Mouse (Mus musculus) CH12.LX (cell line): ENCODE data around the gene Map2k4. TPM values are rescaled to one million over a fixed set of nuclear protein-coding genes. Genes with fewer than 3 reads are reported as not detected.

Experiments
- DNase-seq: peaks from one replicate; pipeline ENCODE4 v3.0.0-alpha.2; 2013; ENCODE audit errors: extremely low read depth
- H3K27ac ChIP-seq: 2 replicates; pipeline ENCODE4 v1.5.1; 2012; ENCODE audit warnings: low read depth, mild to moderate bottlenecking, control low read depth, moderate library complexity; ENCODE audit not compliant: insufficient read depth
- H3K27me3 ChIP-seq: replicated peaks from 2 replicates; pipeline ENCODE3; 2012; ENCODE audit warnings: inconsistent platforms
- H3K36me3 ChIP-seq, 2 experiments: replicated peaks in 1 of 2; 2 replicates each; pipeline versions ENCODE3 to v1.6.1; 2012; ENCODE audit warnings: inconsistent platforms in 1 of 2, low read length in 1 of 2, mild to moderate bottlenecking in 1 of 2, mixed read lengths in 1 of 2, moderate library complexity in 1 of 2; ENCODE audit not compliant: control insufficient read depth in 1 of 2, insufficient read depth in 1 of 2
- H3K4me1 ChIP-seq, 2 experiments: 2 replicates each; pipeline ENCODE4 v1.6.1; 2012; ENCODE audit warnings: inconsistent platforms in 1 of 2, moderate library complexity in 1 of 2; ENCODE audit not compliant: insufficient read depth in 2 of 2, control insufficient read depth in 1 of 2
- H3K4me2 ChIP-seq: 2 replicates; pipeline ENCODE4 v1.6.1; 2012; ENCODE audit warnings: low read depth, mild to moderate bottlenecking, control low read depth; ENCODE audit not compliant: poor library complexity, insufficient read depth, severe bottlenecking
- H3K4me3 ChIP-seq, 3 experiments: fragments of 150-350 bp in 1 of 3; sonication (generic) in 1 of 3; replicated peaks in 1 of 3; 2 replicates each; pipeline versions ENCODE3 to v1.5.1; 2011 to 2012; ENCODE audit warnings: low read depth in 2 of 3, low read length in 2 of 3, mild to moderate bottlenecking in 2 of 3, moderate library complexity in 2 of 3, control low read depth in 1 of 3, improper control_type of control experiment in 1 of 3, inconsistent platforms in 1 of 3, mixed read lengths in 1 of 3; ENCODE audit not compliant: poor library complexity in 1 of 3
- H3K79me2 ChIP-seq: replicated peaks from 2 replicates; pipeline ENCODE4 v1.6.1; 2012; ENCODE audit warnings: mild to moderate bottlenecking, moderate library complexity; ENCODE audit not compliant: control insufficient read depth, poor library complexity, insufficient read depth, severe bottlenecking; ENCODE audit errors: extremely low read depth
- H3K9ac ChIP-seq: 2 replicates; pipeline ENCODE4 v1.6.1; 2012; ENCODE audit warnings: low read depth, mild to moderate bottlenecking, control low read depth, moderate library complexity; ENCODE audit not compliant: insufficient read depth
- H3K9me3 ChIP-seq: replicated peaks from 2 replicates; pipeline ENCODE3; 2012; ENCODE audit warnings: low read length, inconsistent platforms, mixed read lengths
- BHLHE40 ChIP-seq: IDR thresholded peaks from 2 replicates; pipeline ENCODE4 v1.6.1; 2011; ENCODE audit warnings: mild to moderate bottlenecking, low read depth, low read length, improper control_type of control experiment
- CTCF ChIP-seq, 2 experiments: IDR thresholded peaks in 1 of 2; conservative IDR thresholded peaks in 1 of 2; 2 replicates each; pipeline ENCODE4 v1.5.1; 2011 to 2012; ENCODE audit warnings: low read depth in 2 of 2, low read length in 2 of 2, improper control_type of control experiment in 1 of 2, inconsistent platforms in 1 of 2, mild to moderate bottlenecking in 1 of 2, moderate library complexity in 1 of 2
- ELF1 ChIP-seq: IDR thresholded peaks from 2 replicates; pipeline ENCODE4 v1.6.1; 2014; ENCODE audit warnings: low read depth, mild to moderate bottlenecking, inconsistent platforms, low read length, improper control_type of control experiment
- GABPA ChIP-seq: IDR thresholded peaks from 2 replicates; pipeline ENCODE4 v1.6.1; 2012; ENCODE audit warnings: low read depth, low read length, improper control_type of control experiment, inconsistent platforms; ENCODE audit not compliant: insufficient replicate concordance
- HCFC1 ChIP-seq: IDR thresholded peaks from 2 replicates; pipeline ENCODE4 v1.6.1; 2012; ENCODE audit warnings: low read depth, mild to moderate bottlenecking, inconsistent platforms, low read length, improper control_type of control experiment
- JUN ChIP-seq: IDR thresholded peaks from 2 replicates; pipeline ENCODE4 v1.6.1; 2011; ENCODE audit warnings: low read depth, mild to moderate bottlenecking, low read length, improper control_type of control experiment, moderate library complexity; ENCODE audit not compliant: insufficient read depth
- JUND ChIP-seq: conservative IDR thresholded peaks from 2 replicates; pipeline ENCODE4 v1.6.1; 2011; ENCODE audit warnings: low read depth, low read length, improper control_type of control experiment
- KAT2A ChIP-seq: IDR thresholded peaks from 2 replicates; pipeline ENCODE4 v1.6.1; 2012; ENCODE audit warnings: low read length, improper control_type of control experiment, inconsistent platforms; ENCODE audit not compliant: insufficient replicate concordance
- MAFK ChIP-seq: IDR thresholded peaks from 2 replicates; pipeline ENCODE4 v1.6.1; 2011; ENCODE audit warnings: low read length, improper control_type of control experiment; ENCODE audit not compliant: insufficient replicate concordance
- MAZ ChIP-seq: IDR thresholded peaks from 2 replicates; pipeline ENCODE4 v1.6.1; 2012; ENCODE audit warnings: low read depth, mild to moderate bottlenecking, inconsistent platforms, low read length, improper control_type of control experiment, moderate library complexity
- MEF2A ChIP-seq: IDR thresholded peaks from 2 replicates; pipeline ENCODE4 v1.6.1; 2014; ENCODE audit warnings: low read depth, mild to moderate bottlenecking, inconsistent platforms, low read length, improper control_type of control experiment, borderline replicate concordance
- MXI1 ChIP-seq: IDR thresholded peaks from 2 replicates; pipeline ENCODE4 v1.6.1; 2011; ENCODE audit warnings: mild to moderate bottlenecking, low read depth, low read length, improper control_type of control experiment
- PAX5 ChIP-seq: IDR thresholded peaks from 2 replicates; pipeline ENCODE4 v1.6.1; 2012; ENCODE audit warnings: low read length, inconsistent platforms, mixed read lengths
- POLR2A ChIP-seq: IDR thresholded peaks from 2 replicates; pipeline ENCODE4 v1.6.1; 2011; ENCODE audit warnings: low read depth, mild to moderate bottlenecking, improper control_type of control experiment, low read length
- POLR2AphosphoS2 ChIP-seq: IDR thresholded peaks from 2 replicates; pipeline ENCODE4 v1.6.1; 2011; ENCODE audit warnings: low read depth, low read length, improper control_type of control experiment
- RAD21 ChIP-seq: IDR thresholded peaks from 2 replicates; pipeline ENCODE4 v1.6.1; 2011; ENCODE audit warnings: low read depth, mild to moderate bottlenecking, low read length, improper control_type of control experiment, moderate library complexity
- RCOR1 ChIP-seq: conservative IDR thresholded peaks from 2 replicates; pipeline ENCODE4 v1.6.1; 2012; ENCODE audit warnings: low read depth, mild to moderate bottlenecking, inconsistent platforms, low read length, improper control_type of control experiment
- SIN3A ChIP-seq: IDR thresholded peaks from 2 replicates; pipeline ENCODE4 v1.6.1; 2012; ENCODE audit warnings: low read length, improper control_type of control experiment, inconsistent platforms
- SMC3 ChIP-seq: IDR thresholded peaks from 2 replicates; pipeline ENCODE4 v1.6.1; 2011; ENCODE audit warnings: low read depth, low read length, improper control_type of control experiment
- TCF12 ChIP-seq: IDR thresholded peaks from 2 replicates; pipeline ENCODE4 v1.6.1; 2014; ENCODE audit warnings: low read depth, mild to moderate bottlenecking, inconsistent platforms, low read length, improper control_type of control experiment
- USF2 ChIP-seq: conservative IDR thresholded peaks from 2 replicates; pipeline ENCODE4 v1.6.1; 2011; ENCODE audit warnings: low read depth, low read length, improper control_type of control experiment
- ZKSCAN1 ChIP-seq: IDR thresholded peaks from 2 replicates; pipeline ENCODE4 v1.6.1; 2012; ENCODE audit warnings: low read depth, inconsistent platforms, low read length, improper control_type of control experiment, borderline replicate concordance
- ZNF384 ChIP-seq: IDR thresholded peaks from 2 replicates; pipeline ENCODE4 v1.6.1; 2012; ENCODE audit warnings: low read depth, low read length, improper control_type of control experiment, inconsistent platforms
- dilution Hi-C: fragments of 300-500 bp; cut with MboI; formaldehyde crosslinking; loops from 2 replicates; pipeline ENCODE4 v1.14.3; 2020; ENCODE audit warnings: low sequenced_read_pairs; ENCODE audit not compliant: extremely low pct_unique_long_range_greater_than_20kb, extremely low pct_ligation_motif_present
- in situ Hi-C: fragments of 300-500 bp; cut with MboI; formaldehyde crosslinking; loops from 3 replicates; pipeline ENCODE4 v1.14.3; 2019; ENCODE audit warnings: low sequenced_read_pairs, low pct_ligation_motif_present, low pct_unique_long_range_greater_than_20kb, mixed read lengths
- polyA plus RNA-seq: library from polyadenylated mRNA; unstranded; fragments of >175 nt; gene quantifications from 2 replicates; pipeline ENCODE4 v1.2.1, GENCODE M21; 2012; ENCODE audit warnings: low read depth; ENCODE audit not compliant: insufficient read length
- total RNA-seq, 2 experiments: library from RNA; depleted of rRNA; stranded (reverse); fragments of 300-350 nt in 1 of 2; fragments of >200 nt in 1 of 2; gene quantifications; 2 replicates each; pipeline ENCODE4 v1.2.3; 2012 to 2014

Gene Map2k4
- total and polyA plus RNA-seq, 3 experiments, result 27.2 to 50.0 (median 43.3) TPM

- DNase-seq, result no peak
- no peak overlapping the region for H3K4me2 ChIP-seq
- H3K4me1 ChIP-seq, result 0 out of 4 replicates have a peak, but pooled peaks cover 0 to 2% of the 10 kb centered on the region in 2 experiments
- H3K9me3 ChIP-seq, result no peaks in the 10 kb centered on the region
- dilution Hi-C loops, result no loop called here
- no peaks in the 10 kb centered on the region; the same call in 1 of the 2 replicates for H3K79me2 ChIP-seq
- no peak overlapping the region for H3K27ac ChIP-seq
- H3K36me3 ChIP-seq, result peaks cover 0 to 56% of the 10 kb centered on the region in 2 experiments
- H3K9ac ChIP-seq, result no peak overlapping the region
- no peak overlapping the region for H3K4me3 ChIP-seq
- in situ Hi-C loops, result no loop called here
- H3K27me3 ChIP-seq, result no peaks in the 10 kb centered on the region
- TF ChIP-seq JUN (no peak), ZKSCAN1 (no peak), PAX5 (no peak), SMC3 (no peak), MAZ (no peak), ELF1 (no peak), KAT2A (no peak), MAFK (no peak), JUND (no peak), ZNF384 (no peak), RCOR1 (no peak), MXI1 (no peak), RAD21 (no peak), POLR2AphosphoS2 (no peak), BHLHE40 (no peak), MEF2A (no peak)
These were observed 44.2 kb downstream of the Map2k4 start for GRCm38 (mm10) chr11:65743866-65744265.

DNA sequence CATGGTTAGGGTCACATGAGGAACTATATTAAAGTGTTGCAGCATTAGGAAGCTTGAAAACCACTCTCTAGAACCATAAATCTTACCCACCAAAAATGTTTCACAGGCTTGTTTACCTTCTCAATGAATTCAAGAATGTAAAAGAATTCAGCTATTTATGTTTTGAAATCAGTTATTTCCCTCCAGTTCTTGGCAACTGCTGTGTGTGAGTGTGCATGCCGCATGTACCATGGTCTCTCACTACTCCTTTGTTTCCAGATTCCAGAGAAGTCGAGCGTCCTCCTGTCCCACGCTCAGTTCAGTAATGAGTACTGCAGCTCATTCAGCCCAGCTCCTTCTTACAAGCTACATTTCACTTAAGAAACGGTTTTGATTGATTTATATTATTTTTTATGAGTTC, 47.3 kb downstream of the Map2k4 start:
- peaks cover 0 to 53% of the 10 kb centered on the region in 2 experiments for H3K36me3 ChIP-seq
- H3K4me1 ChIP-seq, result 0 out of 4 replicates have a peak, but pooled peaks cover 0 to 2% of the 10 kb centered on the region in 2 experiments
- H3K27me3 ChIP-seq, result no peaks in the 10 kb centered on the region
- H3K4me3 ChIP-seq, result no peak overlapping the region
- H3K9ac ChIP-seq, result no peak overlapping the region
- TF ChIP-seq CTCF (conservative IDR thresholded peaks at IDR 0.05 in 1 of 2, IDR thresholded peaks at IDR 0.05 in 1 of 2; ENCODE audit: low read depth in 2 of 2, low read length in 2 of 2) (no peak), GABPA (no peak), HCFC1 (no peak), ELF1 (no peak), JUN (no peak), TCF12 (no peak), POLR2A (no peak), BHLHE40 (no peak), JUND (no peak), USF2 (no peak), SIN3A (no peak)
- no peak overlapping the region for H3K4me2 ChIP-seq
- no peaks in the 10 kb centered on the region for H3K9me3 ChIP-seq
- in situ Hi-C loops, result no loop called here
- no peak for DNase-seq
- no peak overlapping the region for H3K27ac ChIP-seq
- dilution Hi-C loops, result no loop called here
- H3K79me2 ChIP-seq, result no peaks in the 10 kb centered on the region; the same call in 1 of the 2 replicates
